Mouse (Mus musculus): ENCODE measurements around the gene Aass. TPM values are rescaled to one million over a fixed set of nuclear protein-coding genes. Genes with fewer than 3 reads are reported as not detected.

The Aass gene
- total RNA-seq, 1 experiment: 9.5 TPM

- Histone ChIP-seq H3K9ac (ENCODE audit: insufficient read depth, low read depth, low read length, poor library complexity, severe bottlenecking) (no peak overlapping the region), H3K36me3 (ENCODE audit: control insufficient read depth, insufficient read depth, low read length, poor library complexity, severe bottlenecking) (no peaks in the 10 kb centered on the region), H3K4me1 (ENCODE audit: control insufficient read depth in 2 of 2, insufficient read depth in 2 of 2, low read length in 2 of 2, poor library complexity in 1 of 2) (no peaks in the 10 kb centered on the region), H3K27ac (ENCODE audit: insufficient read depth, low read depth, low read length, poor library complexity, severe bottlenecking) (no peak overlapping the region), H3K9me3 (ENCODE audit: control insufficient read depth, insufficient read depth, low read depth, low read length) (no peaks in the 10 kb centered on the region), H3K4me3 (ENCODE audit: insufficient read depth in 1 of 2, low read depth in 1 of 2, low read length in 2 of 2, poor library complexity in 1 of 2, severe bottlenecking in 1 of 2) (no peak overlapping the region)
- in situ Hi-C loops (cut with MboI; ENCODE audit: low sequenced_read_pairs in 2 of 2, unreplicated experiment in 2 of 2): no loop called here
- DNase-seq (ENCODE audit: low read depth, low spot score): no peak
- TF ChIP-seq HCFC1 (IDR thresholded peaks at IDR 0.05; ENCODE audit: borderline replicate concordance, insufficient read depth, low read length) (no peak), MAFK (IDR thresholded peaks at IDR 0.05; ENCODE audit: insufficient read depth, low read depth, low read length) (no peak), ZC3H11A (IDR thresholded peaks at IDR 0.05; ENCODE audit: borderline replicate concordance, low read depth, low read length) (no peak), CHD2 (IDR thresholded peaks at IDR 0.05; ENCODE audit: low read depth, low read length) (no peak), ZNF384 (IDR thresholded peaks at IDR 0.05; ENCODE audit: low read depth, low read length) (no peak)
Observed at GRCm38 (mm10) chr6:23048836-23049235, 84.0 kb downstream of the Aass start.

DNA sequence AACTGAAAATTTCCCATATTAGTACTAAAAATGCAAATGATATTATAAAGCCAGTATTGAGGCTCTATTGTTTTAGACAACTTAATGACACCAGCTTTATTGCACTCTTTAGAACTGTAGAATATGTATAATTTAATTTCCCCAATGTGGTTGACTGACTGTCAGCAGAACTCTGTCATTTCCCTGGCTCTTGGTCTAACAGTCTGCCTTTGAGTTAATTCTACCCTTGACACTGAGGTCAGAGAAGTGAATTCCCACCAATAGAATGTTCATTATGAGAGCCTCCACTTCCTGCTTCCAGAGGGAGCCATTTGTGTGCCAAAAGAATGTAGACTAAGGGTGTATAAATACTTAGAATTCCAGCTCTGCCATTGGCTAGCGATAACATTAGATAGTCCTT, 104.5 kb downstream of the Aass start:
- DNase-seq (ENCODE audit: low read depth, low spot score): no peak
- no peaks in the 10 kb centered on the region for H3K36me3 ChIP-seq (ENCODE audit: control insufficient read depth, insufficient read depth, low read length, poor library complexity, severe bottlenecking)
- in situ Hi-C loops (cut with MboI; ENCODE audit: low sequenced_read_pairs in 2 of 2, unreplicated experiment in 2 of 2): no loop called here
- H3K27ac ChIP-seq (ENCODE audit: insufficient read depth, low read depth, low read length, poor library complexity, severe bottlenecking): no peak overlapping the region
- H3K9ac ChIP-seq (ENCODE audit: insufficient read depth, low read depth, low read length, poor library complexity, severe bottlenecking): no peak overlapping the region
- no peak for TF ChIP-seq CHD2 (IDR thresholded peaks at IDR 0.05; ENCODE audit: low read depth, low read length)
- no peak for TF ChIP-seq ZC3H11A (IDR thresholded peaks at IDR 0.05; ENCODE audit: borderline replicate concordance, low read depth, low read length)
- no peak for TF ChIP-seq ZNF384 (IDR thresholded peaks at IDR 0.05; ENCODE audit: low read depth, low read length)
- TF ChIP-seq MAFK (IDR thresholded peaks at IDR 0.05; ENCODE audit: insufficient read depth, low read depth, low read length): no peak
- no peak for TF ChIP-seq HCFC1 (IDR thresholded peaks at IDR 0.05; ENCODE audit: borderline replicate concordance, insufficient read depth, low read length)
- no peaks in the 10 kb centered on the region for H3K9me3 ChIP-seq (ENCODE audit: control insufficient read depth, insufficient read depth, low read depth, low read length)
- no peak overlapping the region for H3K4me3 ChIP-seq (ENCODE audit: insufficient read depth in 1 of 2, low read depth in 1 of 2, low read length in 2 of 2, poor library complexity in 1 of 2, severe bottlenecking in 1 of 2)
- no peaks in the 10 kb centered on the region for H3K4me1 ChIP-seq (ENCODE audit: control insufficient read depth in 2 of 2, insufficient read depth in 2 of 2, low read length in 2 of 2, poor library complexity in 1 of 2)

Other genes with a start within 250 kb of the Aass start
- gene Fezf1, start 115.4 kb upstream of the Aass start, total RNA-seq (2012; rRNA removed): not detected in 2 replicates